Comparison of ENCODE assay signal across 10 mouse cellular contexts in genomic region chr7:127231376-127231775, GRCm38 (mm10). TPM values are rescaled to one million over a fixed set of nuclear protein-coding genes. Genes with fewer than 3 reads are reported as not detected.
DNase-seq lines count a peak whose midpoint lies in the region; ATAC-seq and TF ChIP-seq lines count a peak whose summit lies in the region.
"Had no signal": no experiment of that assay in that cellular context is flagged by ENCODE, and none has a peak within 500 bp of the region (broad histone marks: within the 10 kb centered on the region; RNA-seq: fewer than 3 reads in every experiment).

No protein-coding gene starts in this region.

- peak overlapping the region; percentile 72 for H3K4me2 ChIP-seq in lung, postnatal 0 days (replicated peaks; ENCODE audit: low read depth, low read length)
- peak overlapping the region; percentile 86 for H3K4me2 ChIP-seq in forebrain, embryonic 12.5 days
- H3K4me2 ChIP-seq in limb, embryonic 12.5 days: peak overlapping the region; percentile 76
- peak overlapping the region; percentile 76 for H3K4me2 ChIP-seq in stomach, embryonic 14.5 days (replicated peaks; ENCODE audit: low read depth, low read length)

- peaks cover 10% of the 10 kb centered on the region for H3K36me3 ChIP-seq in lung, postnatal 0 days (ENCODE audit: insufficient read depth, low read length)
- peaks cover 41% of the 10 kb centered on the region for H3K36me3 ChIP-seq in forebrain, embryonic 12.5 days (replicated peaks)
- H3K36me3 ChIP-seq in limb, embryonic 12.5 days: peaks cover 51% of the 10 kb centered on the region
- H3K36me3 ChIP-seq in stomach, embryonic 14.5 days (ENCODE audit: control insufficient read depth, insufficient read depth, low read length): peaks cover 38% of the 10 kb centered on the region

- DNase-seq in lung, postnatal 0 days (ENCODE audit: low spot score): peak; percentile 49
- DNase-seq in lung, postnatal 36 days: no peak
- no peak for DNase-seq in frontal cortex, postnatal 14 days (ENCODE audit: low spot score in 2 of 2)
- DNase-seq in spleen, adult 18-20 months: no peak
- DNase-seq: lung, adult 2 months had no signal

- H3K9me3 ChIP-seq in lung, postnatal 0 days (ENCODE audit: low read length): no peaks in the 10 kb centered on the region
- no peaks in the 10 kb centered on the region for H3K9me3 ChIP-seq in forebrain, embryonic 12.5 days
- H3K9me3 ChIP-seq in limb, embryonic 12.5 days: peaks cover 6% of the 10 kb centered on the region; the same call in 1 of the 2 replicates
- no peaks in the 10 kb centered on the region for H3K9me3 ChIP-seq in stomach, embryonic 14.5 days (ENCODE audit: control insufficient read depth, low read depth, low read length)

- WGBS in lung, postnatal 0 days: 42% methylated on average over 3 of the region's 3 CpGs
- WGBS in forebrain, embryonic 12.5 days: 81% methylated on average over 3 of the region's 3 CpGs
- WGBS in limb, embryonic 12.5 days: 68% methylated on average over 3 of the region's 3 CpGs
- 46% methylated on average over 3 of the region's 3 CpGs for WGBS in stomach, embryonic 14.5 days

- ATAC-seq in lung, postnatal 0 days: no peak
- no peak for ATAC-seq in forebrain, embryonic 12.5 days (ENCODE audit: low FRiP score)
- no peak for ATAC-seq in limb, embryonic 12.5 days (ENCODE audit: insufficient number of reproducible peaks, insufficient read depth, low FRiP score, low TSS enrichment, low read depth)
- ATAC-seq in stomach, embryonic 14.5 days (ENCODE audit: insufficient number of reproducible peaks, insufficient read depth, low FRiP score, low read depth): no peak
- no peak for ATAC-seq in cerebellum, adult (ENCODE audit: insufficient number of reproducible peaks, low FRiP score, low TSS enrichment)

- no peak for TF ChIP-seq CTCF in lung, postnatal 0 days (IDR thresholded peaks at IDR 0.05)

- peak overlapping the region; percentile 90; the same call in 1 of the 2 replicates for H3K27ac ChIP-seq in lung, postnatal 0 days (ENCODE audit: low read length)
- H3K27ac ChIP-seq in forebrain, embryonic 12.5 days: peak overlapping the region; percentile 100; the same call in 1 of the 2 replicates
- 0 out of 2 replicates have a peak overlapping the region, but pooled peaks have one; percentile 99 for H3K27ac ChIP-seq in limb, embryonic 12.5 days
- peak overlapping the region; percentile 98; the same call in 1 of the 2 replicates for H3K27ac ChIP-seq in stomach, embryonic 14.5 days (ENCODE audit: low read length)

- H3K4me3 ChIP-seq in lung, postnatal 0 days (ENCODE audit: low read depth, low read length): peak overlapping the region; percentile 77; the same call in 1 of the 2 replicates
- H3K4me3 ChIP-seq in forebrain, embryonic 12.5 days (replicated peaks): peak overlapping the region; percentile 97
- peak overlapping the region; percentile 90 for H3K4me3 ChIP-seq in limb, embryonic 12.5 days (replicated peaks)
- H3K4me3 ChIP-seq in stomach, embryonic 14.5 days (ENCODE audit: low read depth, low read length): peak overlapping the region; percentile 74

- TF ChIP-seq EP300 in lung, postnatal 0 days (IDR thresholded peaks at IDR 0.05): no peak

- H3K27me3 ChIP-seq in lung, postnatal 0 days (replicated peaks; ENCODE audit: insufficient read depth, low read length): no peaks in the 10 kb centered on the region
- no peaks in the 10 kb centered on the region for H3K27me3 ChIP-seq in forebrain, embryonic 12.5 days
- H3K27me3 ChIP-seq in limb, embryonic 12.5 days: no peaks in the 10 kb centered on the region
- H3K27me3 ChIP-seq in stomach, embryonic 14.5 days (ENCODE audit: control insufficient read depth, insufficient read depth, low read length): no peaks in the 10 kb centered on the region

- H3K4me1 ChIP-seq in lung, postnatal 0 days (ENCODE audit: insufficient read depth, low read depth, low read length): peaks cover 6% of the 10 kb centered on the region; the same call in 1 of the 2 replicates
- H3K4me1 ChIP-seq in forebrain, embryonic 12.5 days: peaks cover 33% of the 10 kb centered on the region
- peaks cover 28% of the 10 kb centered on the region for H3K4me1 ChIP-seq in limb, embryonic 12.5 days (replicated peaks)
- peaks cover 22% of the 10 kb centered on the region; the same call in 1 of the 2 replicates for H3K4me1 ChIP-seq in stomach, embryonic 14.5 days (ENCODE audit: control insufficient read depth, insufficient read depth, low read length)

- no peak overlapping the region for H3K9ac ChIP-seq in lung, postnatal 0 days (replicated peaks; ENCODE audit: low read depth)
- peak overlapping the region; percentile 99 for H3K9ac ChIP-seq in forebrain, embryonic 12.5 days
- H3K9ac ChIP-seq in limb, embryonic 12.5 days (replicated peaks): peak overlapping the region; percentile 96
- H3K9ac ChIP-seq in stomach, embryonic 14.5 days (replicated peaks; ENCODE audit: low read depth, low read length): peak overlapping the region; percentile 74; the same call in 1 of the 2 replicates

RNA-seq across cellular contexts. Expression of gene Zfp553, which starts 1.5 kb away (rescaled TPM):
- 15.5 and 15.7 TPM in 2 replicates for polyA plus RNA-seq in lung, postnatal 0 days (2015; fragmentation: Nextera tagmentation; extraction: Ambion mirVana)
- polyA plus RNA-seq in forebrain, embryonic 12.5 days (2016; fragmentation: Nextera tagmentation; extraction: Ambion mirVana): 77.6 and 80.2 TPM in 2 replicates
- polyA plus RNA-seq in limb, embryonic 12.5 days (2016; fragmentation: Nextera tagmentation; extraction: Ambion mirVana): 61.9 and 65.5 TPM in 2 replicates
- 22.9 and 24.4 TPM in 2 replicates for polyA plus RNA-seq in stomach, embryonic 14.5 days (2014; fragmentation: Nextera tagmentation; extraction: Ambion mirVana)

RNA-seq across cellular contexts. Expression of gene Sept1, which starts 1.6 kb away (rescaled TPM):
- 13.0 TPM in 2 replicates for polyA plus RNA-seq in lung, postnatal 0 days (2015; fragmentation: Nextera tagmentation; extraction: Ambion mirVana)
- polyA plus RNA-seq in forebrain, embryonic 12.5 days (2016; fragmentation: Nextera tagmentation; extraction: Ambion mirVana): 42.6 and 43.4 TPM in 2 replicates
- polyA plus RNA-seq in limb, embryonic 12.5 days (2016; fragmentation: Nextera tagmentation; extraction: Ambion mirVana): 34.1 and 35.9 TPM in 2 replicates
- 14.9 and 16.5 TPM in 2 replicates for polyA plus RNA-seq in stomach, embryonic 14.5 days (2014; fragmentation: Nextera tagmentation; extraction: Ambion mirVana)

RNA-seq across cellular contexts. Expression of gene Zfp771, which starts 12.7 kb away (rescaled TPM):
- polyA plus RNA-seq in lung, postnatal 0 days (2015; fragmentation: Nextera tagmentation; extraction: Ambion mirVana): 34.9 and 36.9 TPM in 2 replicates
- polyA plus RNA-seq in forebrain, embryonic 12.5 days (2016; fragmentation: Nextera tagmentation; extraction: Ambion mirVana): 53.3 and 60.3 TPM in 2 replicates
- 79.5 and 84.1 TPM in 2 replicates for polyA plus RNA-seq in limb, embryonic 12.5 days (2016; fragmentation: Nextera tagmentation; extraction: Ambion mirVana)
- 54.9 and 55.2 TPM in 2 replicates for polyA plus RNA-seq in stomach, embryonic 14.5 days (2014; fragmentation: Nextera tagmentation; extraction: Ambion mirVana)

RNA-seq across cellular contexts. Expression of gene Mylpf, which starts 22.7 kb away (rescaled TPM):
- 6.4 and 8.0 TPM in 2 replicates for polyA plus RNA-seq in lung, postnatal 0 days (2015; fragmentation: Nextera tagmentation; extraction: Ambion mirVana)
- polyA plus RNA-seq in forebrain, embryonic 12.5 days (2016; fragmentation: Nextera tagmentation; extraction: Ambion mirVana): 9.2 and 10.1 TPM in 2 replicates
- polyA plus RNA-seq in limb, embryonic 12.5 days (2016; fragmentation: Nextera tagmentation; extraction: Ambion mirVana): 142 and 145 TPM in 2 replicates
- 9.7 TPM in 2 replicates for polyA plus RNA-seq in stomach, embryonic 14.5 days (2014; fragmentation: Nextera tagmentation; extraction: Ambion mirVana)
- polyA plus RNA-seq: adrenal gland, adult 2 months had no signal

RNA-seq across cellular contexts. Expression of gene Tbc1d10b, which starts 23.1 kb away (rescaled TPM):
- polyA plus RNA-seq in lung, postnatal 0 days (2015; fragmentation: Nextera tagmentation; extraction: Ambion mirVana): 14.4 and 15.0 TPM in 2 replicates
- 30.8 and 34.3 TPM in 2 replicates for polyA plus RNA-seq in forebrain, embryonic 12.5 days (2016; fragmentation: Nextera tagmentation; extraction: Ambion mirVana)
- 40.9 and 45.3 TPM in 2 replicates for polyA plus RNA-seq in limb, embryonic 12.5 days (2016; fragmentation: Nextera tagmentation; extraction: Ambion mirVana)
- 15.1 and 18.7 TPM in 2 replicates for polyA plus RNA-seq in stomach, embryonic 14.5 days (2014; fragmentation: Nextera tagmentation; extraction: Ambion mirVana)
